Mouse (Mus musculus) lung, embryonic 15.5 days (tissue): Measurements from ENCODE around the gene Nexn. TPM values are rescaled to one million over a fixed set of nuclear protein-coding genes. Genes with fewer than 3 reads are reported as not detected.
"Not testable (repeated sequence)": the region's sequence is repeated elsewhere in the genome, so short reads cannot be mapped to it uniquely, and the experiment has no call there.

Experiments
- ATAC-seq: fragments of 200-750 bp; cut with Nextera tagmentation; 2 replicates; pipeline ENCODE4 v1.8.0; 2017; ENCODE audit warnings: moderate number of reproducible peaks, borderline replicate concordance; ENCODE audit not compliant: low FRiP score, low TSS enrichment; ENCODE audit errors: extremely low read depth
- H3K27ac ChIP-seq: fragments of 300-500 bp; sonication (generic); 2 replicates; pipeline ENCODE4 v1.5.1; 2015; ENCODE audit warnings: moderate library complexity, mild to moderate bottlenecking, inconsistent platforms
- H3K27me3 ChIP-seq: fragments of 300-500 bp; sonication (generic); 2 replicates; pipeline ENCODE4 v1.6.1; 2015; ENCODE audit warnings: inconsistent platforms
- H3K36me3 ChIP-seq: fragments of 300-500 bp; sonication (generic); 2 replicates; pipeline ENCODE4 v1.6.1; 2015; ENCODE audit warnings: inconsistent platforms
- H3K4me1 ChIP-seq: fragments of 300-500 bp; sonication (generic); 2 replicates; pipeline ENCODE4 v1.6.1; 2015; ENCODE audit warnings: inconsistent platforms
- H3K4me2 ChIP-seq: fragments of 300-500 bp; sonication (generic); 2 replicates; pipeline ENCODE4 v1.6.1; 2015; ENCODE audit warnings: inconsistent platforms, mild to moderate bottlenecking, moderate library complexity
- H3K4me3 ChIP-seq: fragments of 300-500 bp; sonication (generic); 2 replicates; pipeline ENCODE4 v1.5.1; 2015; ENCODE audit warnings: mild to moderate bottlenecking, inconsistent platforms
- H3K9ac ChIP-seq: fragments of 300-500 bp; sonication (generic); 2 replicates; pipeline ENCODE4 v1.6.1; 2015; ENCODE audit warnings: inconsistent platforms
- H3K9me3 ChIP-seq: fragments of 300-500 bp; sonication (generic); 2 replicates; pipeline ENCODE4 v1.6.1; 2016; ENCODE audit warnings: inconsistent platforms
- WGBS: fragments of 180-500 bp; shearing (Covaris S2); methylation state at CpG from one replicate; pipeline ENCODE4 v1.1.7; 2015; 5-methylcytosine and 5-hydroxymethylcytosine counted together
- polyA plus RNA-seq: library from polyadenylated mRNA; unstranded; fragments of >200 nt; fragmentation: Nextera tagmentation; extraction: Ambion mirVana; gene quantifications from 2 replicates; pipeline ENCODE4 v1.2.1, GENCODE M21; 2015

The Nexn gene
- polyA plus RNA-seq, 1 experiment from 2014 or later = 75.1 TPM

DNA sequence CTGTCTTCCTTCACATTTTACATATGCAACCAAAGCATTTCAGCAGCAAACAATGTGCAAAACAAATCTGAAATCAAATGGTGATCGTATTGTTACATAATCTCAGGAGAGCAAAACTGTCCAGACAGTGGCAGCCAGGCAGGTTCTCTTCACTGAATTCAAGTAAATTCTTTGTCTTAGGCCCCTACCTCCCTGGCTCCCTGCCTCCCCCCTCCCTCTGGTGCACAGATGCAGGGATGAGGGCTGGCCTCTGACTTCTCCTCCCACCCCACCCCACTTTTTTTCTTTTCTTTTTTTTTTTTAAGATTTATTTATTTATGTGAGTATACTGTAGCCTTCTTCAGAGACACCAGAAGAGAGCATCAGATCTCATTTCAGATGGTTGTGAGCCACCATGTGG, 5.8 kb downstream of the Nexn start:
- no peak overlapping the region for H3K9ac ChIP-seq
- H3K27me3 ChIP-seq = 0 out of 2 replicates have a peak, but pooled peaks cover 3% of the 10 kb centered on the region
- peak overlapping the region; percentile 29; the same call in 1 of the 2 replicates for H3K27ac ChIP-seq
- no peak overlapping the region for H3K4me2 ChIP-seq
- H3K9me3 ChIP-seq = no peaks in the 10 kb centered on the region
- H3K36me3 ChIP-seq = no peaks in the 10 kb centered on the region
- 78% methylated on average over 1 of the region's 1 CpGs for WGBS
- H3K4me1 ChIP-seq = peaks cover 25% of the 10 kb centered on the region
- ATAC-seq = no peak
- H3K4me3 ChIP-seq = no peak overlapping the region

DNA sequence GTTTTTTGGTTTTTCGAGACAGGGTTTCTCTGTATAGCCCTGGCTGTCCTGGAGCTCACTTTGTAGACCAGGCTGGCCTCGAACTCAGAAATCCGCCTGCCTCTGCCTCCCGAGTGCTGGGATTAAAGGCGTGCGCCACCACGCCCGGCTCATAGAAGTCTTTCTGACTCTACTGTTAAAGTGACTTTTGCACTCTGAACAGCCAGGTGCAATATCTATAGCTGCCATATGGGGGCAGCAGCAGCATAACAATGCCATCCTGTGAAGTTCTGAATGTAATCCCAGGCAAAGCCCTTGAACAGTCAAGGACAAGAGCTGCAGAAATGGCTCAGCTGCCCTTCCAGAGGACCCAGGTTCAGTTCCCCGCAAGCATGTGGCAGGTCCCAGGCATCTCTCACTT, 6.7 kb downstream of the Nexn start:
- peaks cover 25% of the 10 kb centered on the region for H3K4me1 ChIP-seq
- ATAC-seq, H3K4me2 ChIP-seq, H3K4me3 ChIP-seq, H3K27ac ChIP-seq, H3K27me3 ChIP-seq, H3K36me3 ChIP-seq, H3K9me3 ChIP-seq, H3K9ac ChIP-seq: not testable (repeated sequence)
- 29% methylated on average over 8 of the region's 9 CpGs for WGBS

DNA sequence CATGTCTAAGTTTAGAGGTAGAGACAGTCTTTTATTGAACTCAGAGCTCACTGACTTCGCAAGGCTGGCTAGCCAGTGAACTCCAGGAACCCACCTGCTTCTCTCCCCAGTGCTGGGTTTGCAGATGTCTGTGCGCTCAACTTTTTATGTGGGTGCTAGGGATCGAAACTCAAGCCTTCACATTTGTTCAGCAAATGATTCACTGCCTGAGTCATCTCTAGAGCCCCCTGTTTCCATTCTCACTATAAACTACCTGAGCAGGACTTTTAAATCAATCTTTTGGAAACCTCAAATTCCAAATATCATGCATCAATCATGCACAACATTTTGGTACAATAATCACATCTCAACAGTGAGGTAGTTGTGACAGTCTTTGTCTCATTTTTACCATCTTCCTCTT, 8.6 kb downstream of the Nexn start:
- Histone ChIP-seq H3K36me3 (no peaks in the 10 kb centered on the region), H3K4me2 (no peak overlapping the region), H3K9ac (no peak overlapping the region), H3K27me3 (no peaks in the 10 kb centered on the region), H3K27ac (no peak overlapping the region), H3K4me3 (no peak overlapping the region), H3K9me3 (no peaks in the 10 kb centered on the region), H3K4me1 (peaks cover 20% of the 10 kb centered on the region)
- ATAC-seq = no peak
- 79% methylated on average over 3 of the region's 3 CpGs for WGBS

DNA sequence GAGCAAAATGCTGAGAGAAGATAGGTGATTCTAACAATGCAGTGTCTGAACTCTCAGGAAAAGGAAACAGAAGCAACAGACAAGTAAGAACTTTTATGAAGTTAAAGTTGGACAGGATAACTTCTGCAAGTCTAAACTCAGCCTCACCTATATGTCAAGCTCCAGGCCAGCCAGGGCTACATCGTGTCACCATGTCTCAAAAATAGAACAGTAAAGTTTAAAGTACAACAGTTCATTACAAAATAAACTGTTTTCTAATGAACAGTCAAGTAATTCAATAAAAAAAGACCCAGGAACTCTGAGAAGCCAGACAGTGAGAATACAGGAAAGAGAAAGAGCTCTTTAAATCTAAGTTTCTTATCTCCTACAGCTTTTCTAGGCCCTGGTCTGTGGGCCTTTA, 15.7 kb downstream of the Nexn start:
- Histone ChIP-seq H3K4me3 (no peak overlapping the region), H3K9me3 (no peaks in the 10 kb centered on the region), H3K4me2 (no peak overlapping the region), H3K27ac (no peak overlapping the region), H3K36me3 (peaks cover 23% of the 10 kb centered on the region), H3K27me3 (no peaks in the 10 kb centered on the region), H3K9ac (no peak overlapping the region), H3K4me1 (no peaks in the 10 kb centered on the region)
- 82% methylated on average over 1 of the region's 1 CpGs for WGBS
- ATAC-seq = no peak

DNA sequence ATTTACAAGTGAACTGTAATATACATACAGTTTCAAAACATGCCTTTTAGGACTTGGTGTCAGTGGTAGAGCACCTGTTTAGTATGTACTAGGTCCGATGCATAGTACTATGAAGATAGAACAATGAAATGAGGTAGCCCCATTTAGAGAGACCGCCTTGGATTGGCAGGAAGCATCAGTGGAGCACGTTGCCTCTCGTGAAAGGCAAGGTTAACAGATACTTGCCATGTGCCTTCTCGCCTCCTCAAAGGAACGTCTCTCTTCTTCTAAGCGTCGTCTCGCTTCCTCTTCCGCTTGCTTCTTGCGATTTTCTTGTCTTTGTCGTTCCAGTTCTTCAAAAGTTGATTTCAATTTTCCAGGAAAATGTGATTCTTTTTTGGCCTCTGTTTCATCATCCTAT, 18.4 kb downstream of the Nexn start:
- peaks cover 36% of the 10 kb centered on the region for H3K36me3 ChIP-seq
- 83% methylated on average over 12 of the region's 12 CpGs for WGBS

DNA sequence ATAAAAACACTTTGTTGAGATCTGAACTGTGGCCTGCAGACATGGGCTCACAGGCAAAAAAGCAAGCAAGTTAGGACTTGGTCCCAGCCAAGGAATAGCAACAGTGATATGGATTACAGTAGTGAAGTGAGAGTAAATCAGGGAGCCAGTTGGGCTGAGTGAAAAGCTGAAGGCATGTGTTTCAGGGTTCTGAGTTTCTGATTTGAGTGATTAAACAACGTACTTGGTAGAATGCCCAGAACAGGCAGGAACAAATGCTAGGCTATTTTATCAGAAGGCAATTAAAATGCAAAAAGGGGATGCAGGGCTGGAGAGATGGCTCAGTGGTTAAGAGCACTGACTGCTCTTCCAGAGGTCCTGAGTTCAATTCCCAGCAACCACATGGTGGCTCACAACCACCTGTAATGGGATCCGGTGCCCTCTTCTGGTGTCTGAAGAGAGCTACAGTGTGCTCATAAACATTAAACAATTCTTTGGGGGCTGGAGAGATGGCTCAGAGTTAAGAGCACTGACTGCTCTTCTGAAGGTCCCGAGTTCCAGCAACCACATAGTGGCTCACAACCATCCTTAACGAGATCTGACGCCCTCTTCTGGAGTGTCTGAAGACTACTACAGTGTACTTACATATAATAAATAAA, 20.8 kb downstream of the Nexn start:
- Histone ChIP-seq H3K27me3 (no peaks in the 10 kb centered on the region), H3K4me3 (no peak overlapping the region), H3K27ac (no peak overlapping the region), H3K9ac (no peak overlapping the region), H3K36me3 (peaks cover 41% of the 10 kb centered on the region), H3K4me2 (no peak overlapping the region), H3K4me1 (no peaks in the 10 kb centered on the region), H3K9me3 (no peaks in the 10 kb centered on the region)
- ATAC-seq = no peak
- WGBS = 69% methylated on average over 5 of the region's 5 CpGs

More for the DNA sequence above, 18.4 kb downstream of the Nexn start:
- no peak overlapping the region for H3K9ac ChIP-seq
- no peaks in the 10 kb centered on the region for H3K4me1 ChIP-seq
- no peak overlapping the region for H3K27ac ChIP-seq
- no peaks in the 10 kb centered on the region for H3K9me3 ChIP-seq
- H3K4me3 ChIP-seq = no peak overlapping the region
- H3K4me2 ChIP-seq = no peak overlapping the region
- no peak for ATAC-seq
- no peaks in the 10 kb centered on the region for H3K27me3 ChIP-seq

DNA sequence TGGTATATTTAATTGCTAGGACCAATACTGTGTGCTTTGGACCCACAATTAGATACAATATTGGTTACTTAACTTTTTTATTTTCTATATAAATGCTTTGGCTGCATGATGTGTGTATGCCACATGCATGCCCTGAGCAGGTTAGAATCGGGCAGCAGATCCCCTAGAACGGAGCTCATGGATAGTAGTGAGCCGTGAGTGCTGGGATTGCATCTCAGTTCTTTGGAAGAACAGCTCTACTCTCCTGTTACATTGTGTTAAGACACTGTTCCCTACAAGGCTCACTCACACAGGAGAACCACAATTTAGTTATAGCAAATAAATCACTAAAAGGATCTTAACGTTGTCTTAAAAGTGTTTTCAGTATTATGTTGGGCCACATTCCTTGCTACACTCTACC, 22.8 kb downstream of the Nexn start:
- Histone ChIP-seq H3K4me1 (no peaks in the 10 kb centered on the region), H3K9me3 (no peaks in the 10 kb centered on the region), H3K27ac (no peak overlapping the region), H3K36me3 (peaks cover 55% of the 10 kb centered on the region), H3K4me2 (no peak overlapping the region), H3K27me3 (no peaks in the 10 kb centered on the region), H3K9ac (no peak overlapping the region), H3K4me3 (no peak overlapping the region)
- 79% methylated on average over 4 of the region's 4 CpGs for WGBS
- ATAC-seq = no peak

DNA sequence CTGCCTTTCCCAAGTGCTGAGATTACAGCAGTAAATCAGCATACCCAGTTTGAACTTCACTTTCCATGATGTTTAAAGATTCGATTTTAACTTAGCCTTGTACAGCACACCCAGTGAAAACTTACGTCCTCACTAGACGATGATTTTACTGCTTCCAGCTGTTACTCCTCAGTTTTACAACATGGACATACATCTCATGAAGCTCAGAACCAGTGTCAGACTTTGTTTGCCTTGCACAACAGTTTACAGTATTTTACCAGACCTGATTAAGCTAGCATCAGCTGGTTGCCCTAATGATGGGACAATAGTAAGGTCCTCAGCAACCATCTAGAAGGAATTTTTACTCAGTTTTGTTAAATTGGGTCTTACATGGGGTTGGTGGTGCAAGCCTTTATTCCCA, 25.1 kb downstream of the Nexn start:
- Histone ChIP-seq H3K36me3 (peaks cover 48% of the 10 kb centered on the region), H3K4me3 (no peak overlapping the region), H3K27ac (no peak overlapping the region), H3K27me3 (no peaks in the 10 kb centered on the region), H3K4me2 (no peak overlapping the region), H3K9ac (no peak overlapping the region), H3K4me1 (no peaks in the 10 kb centered on the region), H3K9me3 (no peaks in the 10 kb centered on the region)
- no peak for ATAC-seq
- 71% methylated on average over 3 of the region's 3 CpGs for WGBS

DNA sequence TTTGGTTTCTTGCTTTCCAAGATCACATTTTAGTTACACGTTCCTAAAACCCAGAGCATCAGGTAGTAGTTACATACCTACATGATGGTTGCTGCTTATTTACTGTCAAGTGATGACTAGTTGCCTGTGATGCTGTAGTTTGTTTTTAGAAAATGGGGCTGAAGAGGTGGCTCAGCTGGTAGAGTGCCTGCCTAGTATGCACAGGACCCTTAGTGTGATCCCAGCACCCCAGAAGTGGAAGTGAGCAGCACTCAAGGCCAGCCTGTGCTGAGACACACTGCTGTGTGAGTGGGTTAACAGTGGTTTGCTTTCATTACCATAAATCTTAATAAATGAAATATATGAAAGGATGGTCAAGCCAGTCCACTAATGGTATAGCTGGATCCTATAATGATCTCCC, 26.6 kb downstream of the Nexn start:
- Histone ChIP-seq H3K27me3 (no peaks in the 10 kb centered on the region), H3K36me3 (peaks cover 50% of the 10 kb centered on the region), H3K4me1 (no peaks in the 10 kb centered on the region), H3K4me3 (no peak overlapping the region), H3K4me2 (no peak overlapping the region), H3K9me3 (no peaks in the 10 kb centered on the region), H3K27ac (no peak overlapping the region), H3K9ac (no peak overlapping the region)
- ATAC-seq = no peak
- 93% methylated on average over 1 of the region's 1 CpGs for WGBS

DNA sequence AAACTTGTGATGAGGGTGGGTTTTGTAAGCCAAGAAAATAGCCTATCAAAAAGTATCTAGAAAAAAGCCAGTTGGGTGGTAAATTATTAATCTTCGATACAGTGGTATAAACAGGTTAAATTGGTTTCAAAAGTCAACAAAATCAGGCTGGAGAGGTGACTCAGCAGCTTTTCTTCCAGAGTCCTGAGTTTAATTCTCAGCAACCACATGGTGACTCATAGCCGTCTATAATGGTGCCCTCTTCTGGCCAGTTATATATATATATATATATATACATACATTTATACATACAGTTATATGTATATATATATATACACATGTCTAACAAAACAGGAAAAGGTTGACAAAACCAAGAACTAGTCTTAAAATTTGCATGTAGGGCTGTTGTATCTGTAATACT, 27.3 kb downstream of the Nexn start:
- Histone ChIP-seq H3K9me3 (no peaks in the 10 kb centered on the region), H3K4me3 (no peak overlapping the region), H3K36me3 (peaks cover 57% of the 10 kb centered on the region), H3K9ac (no peak overlapping the region), H3K27ac (no peak overlapping the region), H3K4me2 (no peak overlapping the region), H3K27me3 (no peaks in the 10 kb centered on the region), H3K4me1 (no peaks in the 10 kb centered on the region)
- 38% methylated on average over 2 of the region's 2 CpGs for WGBS
- peak; percentile 30; the same call in 1 of the 2 replicates for ATAC-seq

DNA sequence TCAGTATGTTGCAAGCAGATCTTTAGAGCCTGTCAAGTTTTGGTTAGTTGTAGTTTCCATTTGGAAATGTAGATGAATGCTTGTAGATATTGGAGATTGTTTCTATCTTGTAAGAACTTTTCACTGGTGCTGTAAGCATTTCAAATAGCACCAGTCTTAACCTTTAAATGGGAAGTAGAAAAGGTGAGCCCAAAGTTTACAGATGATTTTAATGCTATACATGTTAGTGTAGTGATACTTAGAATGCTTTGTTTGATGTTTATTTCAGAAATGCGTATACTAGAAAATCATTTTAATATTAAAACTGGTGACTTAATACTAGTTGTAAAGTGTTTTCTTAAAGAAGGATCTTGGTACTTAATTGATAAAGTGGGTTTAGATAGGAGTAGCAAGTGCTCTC, 30.3 kb downstream of the Nexn start:
- Histone ChIP-seq H3K27ac (no peak overlapping the region), H3K4me3 (no peak overlapping the region), H3K9me3 (no peaks in the 10 kb centered on the region), H3K4me2 (no peak overlapping the region), H3K36me3 (peaks cover 64% of the 10 kb centered on the region), H3K4me1 (no peaks in the 10 kb centered on the region), H3K9ac (no peak overlapping the region), H3K27me3 (no peaks in the 10 kb centered on the region)
- 89% methylated on average over 1 of the region's 1 CpGs for WGBS
- no peak for ATAC-seq

DNA sequence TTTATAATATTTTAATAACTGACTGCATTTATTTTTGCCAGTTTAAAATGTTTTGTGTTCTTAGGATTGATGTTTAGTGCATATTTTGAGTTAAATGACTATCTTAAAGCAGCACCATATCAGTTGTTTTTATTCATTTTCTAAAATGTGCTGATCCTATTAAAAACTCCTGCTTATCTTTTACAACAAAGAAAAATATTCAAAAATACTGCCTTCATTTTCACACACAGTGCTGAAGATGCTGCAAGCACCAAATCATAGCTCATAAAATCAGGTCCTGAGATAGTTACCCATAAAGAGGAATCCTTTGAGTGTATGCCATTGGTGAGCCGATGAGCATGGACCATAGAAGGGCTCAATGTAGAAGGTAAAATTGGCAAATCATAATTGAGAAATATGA, 30.9 kb downstream of the Nexn start:
- Histone ChIP-seq H3K4me3 (no peak overlapping the region), H3K4me1 (no peaks in the 10 kb centered on the region), H3K27ac (no peak overlapping the region), H3K4me2 (no peak overlapping the region), H3K9me3 (no peaks in the 10 kb centered on the region), H3K36me3 (peaks cover 63% of the 10 kb centered on the region), H3K27me3 (no peaks in the 10 kb centered on the region), H3K9ac (no peak overlapping the region)
- 83% methylated on average over 1 of the region's 1 CpGs for WGBS
- ATAC-seq = no peak
